Mouse (Mus musculus) ES-Bruce4 (cell line): ENCODE measurements around the gene Bmper. TPM values are rescaled to one million over a fixed set of nuclear protein-coding genes. Genes with fewer than 3 reads are reported as not detected.

Experiments
- H3K27ac ChIP-seq: 2 replicates; pipeline ENCODE4 v1.5.1; 2012; ENCODE audit warnings: low read length, inconsistent platforms; ENCODE audit not compliant: insufficient read depth
- H3K27me3 ChIP-seq: 2 replicates; pipeline ENCODE4 v1.6.1; 2012; ENCODE audit warnings: mild to moderate bottlenecking, low read length, inconsistent platforms; ENCODE audit not compliant: control insufficient read depth, poor library complexity, insufficient read depth, severe bottlenecking
- H3K36me3 ChIP-seq: 2 replicates; pipeline ENCODE4 v1.6.1; 2012; ENCODE audit warnings: inconsistent platforms, mild to moderate bottlenecking, low read length, moderate library complexity; ENCODE audit not compliant: control insufficient read depth, poor library complexity, insufficient read depth, severe bottlenecking
- H3K4me1 ChIP-seq: one replicate; pipeline ENCODE4 v1.8.1; 2011; ENCODE audit warnings: low read length; ENCODE audit not compliant: control insufficient read depth, insufficient read depth
- H3K4me3 ChIP-seq: 2 replicates; pipeline ENCODE4 v1.5.1; 2011; ENCODE audit warnings: low read depth, mild to moderate bottlenecking, low read length
- H3K9ac ChIP-seq: 2 replicates; pipeline ENCODE4 v1.6.1; 2012; ENCODE audit warnings: low read depth, mild to moderate bottlenecking, inconsistent platforms; ENCODE audit not compliant: poor library complexity, severe bottlenecking
- H3K9me3 ChIP-seq: replicated peaks from 2 replicates; pipeline ENCODE4 v1.6.1; 2012; ENCODE audit warnings: mild to moderate bottlenecking, low read length, inconsistent platforms; ENCODE audit not compliant: control insufficient read depth, poor library complexity, insufficient read depth, severe bottlenecking
- CTCF ChIP-seq: IDR thresholded peaks from one replicate; pipeline ENCODE4 v1.8.1; 2011; ENCODE audit warnings: low read depth, low read length
- EP300 ChIP-seq: IDR thresholded peaks from 2 replicates; pipeline ENCODE4 v1.6.1; 2011; ENCODE audit warnings: low read depth, low read length; ENCODE audit not compliant: insufficient read depth
- POLR2A ChIP-seq: IDR thresholded peaks from one replicate; pipeline ENCODE4 v1.8.1; 2011; ENCODE audit warnings: low read length; ENCODE audit not compliant: insufficient read depth
- polyA plus RNA-seq: library from polyadenylated mRNA; stranded (reverse); fragments of >200 nt; gene quantifications from 2 replicates; pipeline ENCODE4 v1.2.4, GENCODE M21; 2011; ENCODE audit warnings: low read depth; ENCODE audit not compliant: missing spikeins, insufficient read depth, insufficient read length

Bmper gene
- polyA plus RNA-seq: not detected in 2 replicates

DNA sequence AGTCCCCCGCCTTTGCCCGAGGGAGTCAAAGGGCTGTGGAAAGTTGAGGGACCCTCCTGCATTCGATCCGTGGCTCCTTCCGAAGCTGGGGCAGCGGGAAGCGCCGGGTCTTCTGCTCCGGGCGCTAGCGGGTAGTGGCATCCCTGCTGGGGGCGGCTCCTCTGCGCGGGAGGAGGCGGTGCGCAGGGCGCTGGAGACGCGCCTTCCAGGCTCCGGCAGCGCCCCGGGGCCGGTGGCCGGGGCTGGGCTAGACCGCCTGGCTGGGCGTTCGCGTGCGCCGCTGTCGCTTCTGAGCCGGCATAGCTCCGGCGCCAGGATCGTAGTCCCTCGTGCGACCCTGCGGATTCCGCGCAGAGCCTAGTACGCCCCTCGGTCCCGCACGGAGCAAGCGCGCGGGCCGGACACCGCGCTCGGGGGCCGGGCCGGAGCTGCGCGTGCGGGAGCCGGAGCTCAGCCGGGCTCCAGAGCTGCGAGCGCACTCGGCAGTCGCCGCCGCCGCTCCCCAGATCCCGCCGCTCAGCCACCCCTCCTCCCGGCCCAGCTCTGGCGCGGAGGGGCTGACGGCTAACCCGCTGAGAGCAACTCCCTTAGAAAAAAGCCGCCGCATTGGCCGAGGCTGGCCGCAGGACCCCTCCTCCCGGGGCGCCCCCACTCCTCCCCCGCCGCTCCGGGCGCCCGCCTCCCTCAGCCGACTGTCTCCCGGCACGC lies at the start of gene Bmper:
Bmper (plus strand) TSS at position 236 of the 708 bp plus-strand sequence.
- H3K36me3 ChIP-seq: no peaks in the 10 kb centered on the region
- H3K4me3 ChIP-seq: peak within 1 kb of the TSS; percentile 77
- peaks cover 13% of the 10 kb centered on the region for H3K27me3 ChIP-seq
- peak within 1 kb of the TSS; percentile 59 for H3K9ac ChIP-seq
- H3K9me3 ChIP-seq: no peaks in the 10 kb centered on the region
- no peak within 1 kb of the TSS for H3K27ac ChIP-seq
- H3K4me1 ChIP-seq: no peaks in the 10 kb centered on the region
- TF ChIP-seq EP300: no peak

DNA sequence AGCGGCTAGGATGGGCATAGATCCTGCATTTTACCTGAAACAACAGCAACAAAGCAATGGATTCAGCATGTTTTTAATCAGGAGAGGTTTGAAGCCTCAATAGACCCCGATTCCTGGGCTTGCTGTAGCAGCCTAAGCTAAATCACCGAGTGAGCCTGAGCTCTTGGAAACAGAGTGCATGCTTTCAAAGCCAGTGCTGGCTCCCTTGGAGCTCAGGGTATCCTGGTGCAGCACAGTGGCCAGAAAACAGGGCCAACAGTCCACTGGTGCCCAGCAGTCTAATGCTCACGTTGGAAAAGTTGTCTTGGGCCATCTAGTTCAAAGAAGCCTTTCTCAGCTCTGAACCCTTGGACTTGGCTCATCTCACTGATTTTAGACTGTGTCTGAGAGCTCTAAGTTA lies 45.4 kb upstream of the Bmper start:
- Histone ChIP-seq H3K36me3 (no peaks in the 10 kb centered on the region), H3K27me3 (no peaks in the 10 kb centered on the region), H3K4me3 (no peak overlapping the region), H3K4me1 (no peaks in the 10 kb centered on the region), H3K9me3 (no peaks in the 10 kb centered on the region), H3K27ac (no peak overlapping the region), H3K9ac (no peak overlapping the region)
- TF ChIP-seq CTCF (no peak), POLR2A (no peak), EP300 (no peak)

DNA sequence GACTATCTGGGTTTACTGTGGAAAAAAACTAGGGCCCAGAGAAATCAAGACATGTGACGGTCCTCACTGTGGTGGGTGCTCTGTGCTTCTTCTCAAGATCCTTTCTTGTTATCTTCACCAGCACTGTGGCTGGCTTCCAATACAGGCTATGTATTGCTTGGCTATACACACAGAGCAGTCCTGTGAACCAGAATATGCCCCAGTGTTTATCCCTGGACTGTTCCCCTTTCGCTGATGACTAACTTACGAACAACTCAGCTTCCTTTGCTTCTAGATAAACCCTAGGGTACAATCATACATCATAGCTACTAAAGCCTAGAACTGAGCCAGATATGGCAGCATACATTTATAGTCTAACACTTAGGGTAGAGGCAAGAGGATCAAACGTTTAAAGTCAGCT lies 35.7 kb upstream of the Bmper start:
- TF ChIP-seq POLR2A (no peak), CTCF (no peak), EP300 (no peak)
- no peaks in the 10 kb centered on the region for H3K27me3 ChIP-seq
- H3K9me3 ChIP-seq: no peaks in the 10 kb centered on the region
- H3K27ac ChIP-seq: no peak overlapping the region
- H3K4me3 ChIP-seq: no peak overlapping the region
- H3K4me1 ChIP-seq: no peaks in the 10 kb centered on the region
- no peaks in the 10 kb centered on the region for H3K36me3 ChIP-seq
- H3K9ac ChIP-seq: no peak overlapping the region

DNA sequence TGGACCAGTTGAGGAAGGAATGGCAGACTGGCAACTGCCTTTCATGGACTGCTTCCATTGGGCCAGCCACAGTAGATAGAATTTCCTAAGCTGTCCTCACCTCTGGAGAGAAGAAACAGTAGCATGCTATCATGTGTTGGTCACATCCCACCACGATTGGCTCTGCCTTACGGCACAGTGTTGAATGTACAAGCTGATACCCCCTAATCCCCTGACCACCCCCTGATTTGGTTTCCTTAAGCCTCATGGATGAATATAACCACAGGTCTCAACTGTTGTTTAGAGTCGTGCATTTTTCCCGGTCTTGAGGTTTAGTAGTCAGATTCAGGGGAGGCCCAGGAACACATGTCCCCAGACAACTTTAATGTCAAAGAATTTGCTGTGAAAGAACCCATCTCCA lies 34.7 kb upstream of the Bmper start:
- H3K9me3 ChIP-seq: no peaks in the 10 kb centered on the region
- H3K36me3 ChIP-seq: no peaks in the 10 kb centered on the region
- H3K4me3 ChIP-seq: no peak overlapping the region
- no peak overlapping the region for H3K9ac ChIP-seq
- H3K27me3 ChIP-seq: no peaks in the 10 kb centered on the region
- H3K4me1 ChIP-seq: no peaks in the 10 kb centered on the region
- TF ChIP-seq POLR2A (no peak), EP300 (no peak), CTCF (no peak)
- no peak overlapping the region for H3K27ac ChIP-seq

DNA sequence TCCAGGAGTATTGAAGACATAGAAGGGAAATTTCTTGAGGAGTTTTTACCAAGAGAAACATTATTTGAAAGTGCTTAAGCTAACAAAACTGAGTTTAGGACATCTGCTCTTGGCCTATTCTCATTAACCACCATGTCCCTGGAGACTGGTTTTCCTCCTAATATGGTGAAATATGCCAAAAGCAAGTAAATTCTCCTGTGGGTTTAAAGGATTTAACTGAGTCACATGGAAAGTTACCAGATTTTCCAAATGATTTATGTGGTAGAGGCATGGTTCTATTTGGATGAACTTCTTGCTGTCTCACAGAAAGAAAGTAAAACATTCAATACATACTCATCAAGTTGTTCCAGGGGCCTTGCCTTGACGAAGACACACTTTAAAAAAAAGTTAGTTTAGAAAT lies 31.9 kb upstream of the Bmper start:
- no peak overlapping the region for H3K9ac ChIP-seq
- no peak overlapping the region for H3K27ac ChIP-seq
- no peaks in the 10 kb centered on the region for H3K36me3 ChIP-seq
- H3K4me3 ChIP-seq: no peak overlapping the region
- H3K4me1 ChIP-seq: no peaks in the 10 kb centered on the region
- H3K9me3 ChIP-seq: no peaks in the 10 kb centered on the region
- no peak for TF ChIP-seq CTCF
- TF ChIP-seq EP300: no peak
- no peak for TF ChIP-seq POLR2A
- no peaks in the 10 kb centered on the region for H3K27me3 ChIP-seq

DNA sequence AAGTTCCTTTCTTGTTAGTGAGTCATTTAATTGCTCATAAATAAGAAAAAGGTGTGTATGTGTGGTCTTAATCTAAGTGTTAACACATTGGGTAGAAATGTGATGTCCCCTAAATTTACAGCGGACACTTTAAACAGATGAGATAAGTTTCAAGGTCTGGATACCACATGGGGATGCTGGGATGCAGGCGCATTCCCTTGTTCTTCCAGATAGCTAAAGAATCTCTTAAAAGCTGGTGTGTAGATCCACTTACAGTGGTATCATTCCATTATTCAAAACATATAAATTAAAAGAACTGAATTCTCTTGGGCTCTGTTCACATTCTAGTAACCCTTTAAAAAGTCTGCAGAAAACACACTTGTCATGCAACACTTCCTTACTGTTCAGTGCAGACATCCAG lies 31.4 kb upstream of the Bmper start:
- no peak overlapping the region for H3K27ac ChIP-seq
- H3K27me3 ChIP-seq: no peaks in the 10 kb centered on the region
- no peak overlapping the region for H3K9ac ChIP-seq
- TF ChIP-seq CTCF (no peak), EP300 (no peak), POLR2A (no peak)
- no peaks in the 10 kb centered on the region for H3K4me1 ChIP-seq
- no peaks in the 10 kb centered on the region for H3K9me3 ChIP-seq
- no peaks in the 10 kb centered on the region for H3K36me3 ChIP-seq
- H3K4me3 ChIP-seq: no peak overlapping the region
